Mouse (Mus musculus) naive thymus-derived CD4-positive, alpha-beta T cell, adult 2 months (primary cell): ENCODE data around the gene Nectin3.
"Not testable (repeated sequence)": the region's sequence is repeated elsewhere in the genome, so short reads cannot be mapped to it uniquely, and the experiment has no call there.

Experiments
- DNase-seq: peaks from one replicate; pipeline ENCODE4 v3.0.0-alpha.2; 2011; ENCODE audit warnings: low read depth

The Nectin3 gene

GRCm38 (mm10) chr16:46416177-46416576 lies 82.1 kb downstream of the Nectin3 start:
- DNase-seq = no peak

- DNase-seq = no peak
These were observed 87.6 kb downstream of the Nectin3 start for GRCm38 (mm10) chr16:46410739-46411057.

- DNase-seq = no peak
These were observed 88.1 kb downstream of the Nectin3 start for GRCm38 (mm10) chr16:46410053-46410738.

GRCm38 (mm10) chr16:46407997-46408396 lies 90.3 kb downstream of the Nectin3 start:
- DNase-seq = no peak

- no peak for DNase-seq
These were observed 91.3 kb downstream of the Nectin3 start for GRCm38 (mm10) chr16:46406844-46407639.

GRCm38 (mm10) chr16:46397945-46398344 lies 100.4 kb downstream of the Nectin3 start:
- no peak for DNase-seq

GRCm38 (mm10) chr16:46389415-46390033 lies 108.8 kb downstream of the Nectin3 start:
- DNase-seq = no peak

GRCm38 (mm10) chr16:46388527-46389414 lies 109.6 kb downstream of the Nectin3 start:
- no peak for DNase-seq

- DNase-seq = no peak
These were observed 114.0 kb downstream of the Nectin3 start for GRCm38 (mm10) chr16:46384279-46384678.

GRCm38 (mm10) chr16:46383344-46383743 lies 115.0 kb downstream of the Nectin3 start:
- no peak for DNase-seq

GRCm38 (mm10) chr16:46376575-46376974 lies 121.8 kb downstream of the Nectin3 start:
- DNase-seq = no peak

GRCm38 (mm10) chr16:46362022-46362421 lies 136.3 kb downstream of the Nectin3 start:
- no peak for DNase-seq

GRCm38 (mm10) chr16:46357658-46358057 lies 140.7 kb downstream of the Nectin3 start:
- DNase-seq = not testable (repeated sequence)

GRCm38 (mm10) chr16:46356663-46357062 lies 141.7 kb downstream of the Nectin3 start:
- DNase-seq = no peak
